Mouse (Mus musculus): ENCODE measurements around the gene Slc2a1. TPM values are rescaled to one million over a fixed set of nuclear protein-coding genes. Genes with fewer than 3 reads are reported as not detected.
A peak's percentile ranks its signal among the peaks of the same experiment; 100 is the strongest.

Slc2a1 gene
- polyA plus RNA-seq, 1 experiment from 2014 or later, result 78.8 TPM

GRCm38 (mm10) chr4:119137313-119137712 is 28.8 kb downstream of the Slc2a1 start:
- Histone ChIP-seq H3K9ac (replicated peaks) (no peak overlapping the region), H3K36me3 (peaks cover 40% of the 10 kb centered on the region), H3K27ac (replicated peaks) (no peak overlapping the region), H3K27me3 (replicated peaks) (no peaks in the 10 kb centered on the region), H3K4me1 (peaks cover 18% of the 10 kb centered on the region), H3K4me2 (no peak overlapping the region), H3K9me3 (replicated peaks) (no peaks in the 10 kb centered on the region), H3K4me3 (replicated peaks) (no peak overlapping the region)
- ATAC-seq (ENCODE audit: low FRiP score), result no peak
- WGBS, result 53% methylated on average over 8 of the region's 8 CpGs

DNA sequence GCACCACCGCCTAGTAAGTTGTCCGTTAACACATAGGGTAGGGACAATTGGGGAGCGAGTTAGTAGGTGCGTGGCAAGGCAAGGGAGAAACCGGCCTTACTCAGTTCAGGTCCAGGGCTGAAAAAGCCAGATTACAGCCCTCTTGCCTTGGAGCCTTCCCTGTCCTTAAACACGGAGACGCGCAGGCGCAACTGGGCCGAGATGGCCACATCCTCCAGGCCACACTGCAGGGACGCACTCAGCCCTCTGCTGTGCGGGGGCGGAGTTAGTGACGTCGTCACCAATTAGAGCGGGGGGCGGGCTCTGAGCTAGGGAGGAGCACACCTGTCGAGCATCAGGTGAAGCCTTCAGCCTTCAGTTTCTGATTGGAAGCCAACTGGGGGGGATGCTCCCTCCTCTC is 29.7 kb downstream of the Slc2a1 start:
- Histone ChIP-seq H3K36me3 (peaks cover 31% of the 10 kb centered on the region), H3K27ac (replicated peaks) (peak overlapping the region; percentile 56), H3K27me3 (replicated peaks) (no peaks in the 10 kb centered on the region), H3K4me1 (peaks cover 19% of the 10 kb centered on the region), H3K4me3 (replicated peaks) (peak overlapping the region; percentile 28), H3K9me3 (replicated peaks) (no peaks in the 10 kb centered on the region), H3K4me2 (peak overlapping the region; percentile 64), H3K9ac (replicated peaks) (peak overlapping the region; percentile 35)
- WGBS, result 15% methylated on average over 18 of the region's 18 CpGs
- ATAC-seq (ENCODE audit: low FRiP score), result peak; percentile 94

DNA sequence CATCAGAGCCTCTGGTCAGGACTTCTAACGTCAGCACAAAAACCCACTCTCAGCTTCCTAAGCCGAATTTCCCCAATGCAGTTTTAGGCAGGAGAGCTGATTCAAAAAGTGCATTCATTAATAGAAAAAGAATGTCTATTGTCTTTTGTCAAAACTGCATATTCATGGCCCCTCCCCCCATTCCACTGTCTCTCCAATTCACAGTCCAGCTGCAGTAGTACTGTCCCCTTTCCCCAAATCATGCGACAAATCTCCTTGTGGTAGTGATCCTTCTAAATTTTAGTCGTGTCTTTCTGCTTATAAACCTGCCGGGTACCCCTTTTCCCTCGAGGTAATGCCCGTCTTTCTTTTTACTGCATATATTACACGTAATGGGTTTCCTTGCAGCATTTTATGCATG is 30.3 kb downstream of the Slc2a1 start:
- WGBS, result 46% methylated on average over 8 of the region's 8 CpGs
- H3K9ac ChIP-seq (replicated peaks), result 0 out of 2 replicates have a peak overlapping the region, but pooled peaks have one; percentile 35
- no peaks in the 10 kb centered on the region for H3K27me3 ChIP-seq (replicated peaks)
- H3K4me1 ChIP-seq, result peaks cover 19% of the 10 kb centered on the region
- ATAC-seq (ENCODE audit: low FRiP score), result peak; percentile 18; the same call in 1 of the 2 replicates
- H3K9me3 ChIP-seq (replicated peaks), result no peaks in the 10 kb centered on the region
- H3K4me3 ChIP-seq (replicated peaks), result peak overlapping the region; percentile 28
- H3K4me2 ChIP-seq, result peak overlapping the region; percentile 64
- peak overlapping the region; percentile 46; the same call in 1 of the 2 replicates for H3K27ac ChIP-seq (replicated peaks)
- H3K36me3 ChIP-seq, result peaks cover 26% of the 10 kb centered on the region

GRCm38 (mm10) chr4:119140126-119140525 is 31.6 kb downstream of the Slc2a1 start:
- Histone ChIP-seq H3K27ac (replicated peaks) (no peak overlapping the region), H3K4me3 (replicated peaks) (no peak overlapping the region), H3K4me2 (no peak overlapping the region), H3K9ac (replicated peaks) (no peak overlapping the region), H3K9me3 (replicated peaks) (no peaks in the 10 kb centered on the region), H3K36me3 (peaks cover 13% of the 10 kb centered on the region), H3K27me3 (replicated peaks) (no peaks in the 10 kb centered on the region), H3K4me1 (peaks cover 19% of the 10 kb centered on the region)
- 42% methylated on average over 3 of the region's 3 CpGs for WGBS
- no peak for ATAC-seq (ENCODE audit: low FRiP score)

DNA sequence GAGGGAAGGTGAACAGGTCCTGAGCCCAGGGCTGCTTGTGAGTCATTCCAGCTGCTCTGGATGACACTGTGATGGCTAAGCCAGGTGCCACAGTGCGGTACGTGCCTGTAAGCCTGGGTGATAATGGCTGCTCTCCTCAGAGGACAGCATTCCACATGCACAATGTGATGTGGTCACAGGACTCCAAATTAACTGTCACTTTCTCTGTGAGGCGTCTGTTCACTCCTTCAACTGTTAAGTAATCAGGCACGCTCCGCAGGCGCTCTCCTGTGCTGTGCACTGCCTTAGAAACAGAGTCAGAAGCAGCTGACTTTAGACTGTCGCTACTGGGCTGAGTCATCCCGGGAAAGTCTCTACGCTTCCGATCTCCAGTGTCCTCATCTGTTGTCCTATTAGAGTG is 32.7 kb downstream of the Slc2a1 start:
- no peaks in the 10 kb centered on the region for H3K9me3 ChIP-seq (replicated peaks)
- 42% methylated on average over 10 of the region's 10 CpGs for WGBS

DNA sequence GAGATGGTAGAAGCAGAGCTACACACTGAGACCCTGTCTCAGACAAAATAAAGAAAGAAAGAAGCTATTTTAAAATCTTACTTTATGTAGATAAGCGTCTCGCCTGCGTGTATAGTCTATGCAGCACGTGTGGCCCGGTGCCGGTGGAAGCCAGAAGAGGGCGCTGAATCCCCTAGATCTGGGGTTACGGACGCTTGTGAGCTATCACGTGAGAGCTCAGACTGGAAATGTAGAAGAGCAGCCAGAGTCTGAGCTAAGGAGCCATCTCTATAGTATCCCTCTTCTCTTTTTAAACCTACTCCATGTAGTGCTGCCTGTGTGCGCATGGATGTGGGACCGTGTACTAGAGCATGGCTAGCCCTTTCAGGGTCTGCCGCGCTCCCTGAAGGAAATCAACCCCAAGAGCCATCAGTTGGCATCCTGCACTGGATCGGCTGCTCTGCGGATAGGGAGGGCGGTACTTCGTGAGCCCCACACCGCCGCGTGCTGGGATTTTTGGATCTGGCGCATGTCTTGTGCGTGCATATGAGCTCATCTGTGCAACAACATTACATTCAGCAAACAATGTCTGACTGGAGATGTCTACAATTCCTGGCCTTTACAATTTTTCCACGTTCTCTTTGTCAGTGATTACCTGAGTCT is 33.8 kb downstream of the Slc2a1 start:
- H3K9ac ChIP-seq (replicated peaks), result no peak overlapping the region
- H3K36me3 ChIP-seq, result no peaks in the 10 kb centered on the region
- H3K4me2 ChIP-seq, result peak overlapping the region; percentile 57
- peak; percentile 82 for ATAC-seq (ENCODE audit: low FRiP score)
- H3K27ac ChIP-seq (replicated peaks), result peak overlapping the region; percentile 78
- peak overlapping the region; percentile 31 for H3K4me3 ChIP-seq (replicated peaks)
- no peaks in the 10 kb centered on the region for H3K27me3 ChIP-seq (replicated peaks)
- peaks cover 19% of the 10 kb centered on the region for H3K4me1 ChIP-seq
- H3K9me3 ChIP-seq (replicated peaks), result no peaks in the 10 kb centered on the region
- 28% methylated on average over 24 of the region's 24 CpGs for WGBS

More for the DNA sequence above, 32.7 kb downstream of the Slc2a1 start:
- H3K4me3 ChIP-seq (replicated peaks), result no peak overlapping the region
- no peak overlapping the region for H3K9ac ChIP-seq (replicated peaks)
- peaks cover 19% of the 10 kb centered on the region for H3K4me1 ChIP-seq
- no peak overlapping the region for H3K27ac ChIP-seq (replicated peaks)
- ATAC-seq (ENCODE audit: low FRiP score), result no peak
- H3K27me3 ChIP-seq (replicated peaks), result no peaks in the 10 kb centered on the region
- H3K36me3 ChIP-seq, result peaks cover 4% of the 10 kb centered on the region; the same call in 1 of the 2 replicates
- H3K4me2 ChIP-seq, result no peak overlapping the region

- H3K9ac ChIP-seq (replicated peaks), result no peak overlapping the region
- ATAC-seq (ENCODE audit: low FRiP score), result no peak
- no peak overlapping the region for H3K4me3 ChIP-seq (replicated peaks)
- no peak overlapping the region for H3K27ac ChIP-seq (replicated peaks)
- no peaks in the 10 kb centered on the region for H3K9me3 ChIP-seq (replicated peaks)
- H3K4me1 ChIP-seq, result 0 out of 2 replicates have a peak, but pooled peaks cover 3% of the 10 kb centered on the region
- no peak overlapping the region for H3K4me2 ChIP-seq
- no peaks in the 10 kb centered on the region for H3K36me3 ChIP-seq
- WGBS, result 92% methylated on average over 7 of the region's 7 CpGs
- no peaks in the 10 kb centered on the region for H3K27me3 ChIP-seq (replicated peaks)
Measured at GRCm38 (mm10) chr4:119146816-119147215, 38.3 kb downstream of the Slc2a1 start.

DNA sequence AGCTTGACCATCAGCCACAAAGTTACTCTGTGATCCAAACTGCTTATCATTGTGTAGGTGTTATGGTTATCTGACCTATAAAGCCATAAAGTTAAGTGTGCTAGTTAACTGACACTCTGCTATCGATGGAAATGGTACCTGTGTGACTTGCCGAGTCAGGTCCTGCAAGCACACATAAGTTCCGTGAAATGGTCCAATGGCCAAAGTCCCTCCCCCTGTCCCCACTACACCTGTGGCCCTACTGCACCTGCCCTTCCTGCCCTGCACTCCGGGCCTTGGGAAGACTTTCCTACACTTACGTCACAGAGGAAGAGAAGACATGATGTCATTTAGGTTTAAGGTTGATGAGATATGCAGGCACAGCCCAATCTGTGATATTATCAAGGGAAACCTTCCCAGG is 38.8 kb downstream of the Slc2a1 start:
- Histone ChIP-seq H3K9me3 (replicated peaks) (no peaks in the 10 kb centered on the region), H3K36me3 (no peaks in the 10 kb centered on the region), H3K9ac (replicated peaks) (no peak overlapping the region), H3K4me3 (replicated peaks) (no peak overlapping the region), H3K4me1 (0 out of 2 replicates have a peak, but pooled peaks cover 2% of the 10 kb centered on the region), H3K4me2 (no peak overlapping the region), H3K27ac (replicated peaks) (no peak overlapping the region), H3K27me3 (replicated peaks) (no peaks in the 10 kb centered on the region)
- ATAC-seq (ENCODE audit: low FRiP score), result no peak
- 88% methylated on average over 5 of the region's 5 CpGs for WGBS

GRCm38 (mm10) chr4:119148741-119149140 is 40.2 kb downstream of the Slc2a1 start:
- H3K4me3 ChIP-seq (replicated peaks), result no peak overlapping the region
- no peak overlapping the region for H3K4me2 ChIP-seq
- H3K4me1 ChIP-seq, result no peaks in the 10 kb centered on the region
- H3K27me3 ChIP-seq (replicated peaks), result no peaks in the 10 kb centered on the region
- no peaks in the 10 kb centered on the region for H3K9me3 ChIP-seq (replicated peaks)
- H3K9ac ChIP-seq (replicated peaks), result no peak overlapping the region
- WGBS, result 88% methylated on average over 11 of the region's 11 CpGs
- no peak for ATAC-seq (ENCODE audit: low FRiP score)
- H3K36me3 ChIP-seq, result no peaks in the 10 kb centered on the region
- H3K27ac ChIP-seq (replicated peaks), result no peak overlapping the region

DNA sequence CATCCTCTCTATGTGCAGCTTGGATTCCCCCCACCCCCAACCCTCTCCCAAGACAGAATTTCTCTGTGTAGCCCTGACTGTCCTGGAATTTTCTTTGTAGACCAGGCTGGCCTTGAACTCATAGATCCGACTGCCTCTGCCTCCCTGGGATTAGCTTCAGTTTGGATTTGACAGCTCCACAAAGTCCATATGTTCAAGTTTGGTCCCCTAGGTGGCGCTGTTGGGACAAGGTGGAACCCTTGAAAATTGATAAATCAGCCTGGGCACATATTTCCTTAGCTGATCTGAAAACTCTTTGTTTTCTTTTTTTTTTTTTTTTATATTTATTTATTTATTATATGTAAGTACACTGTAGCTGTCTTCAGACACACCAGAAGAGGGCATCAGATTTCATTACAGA is 48.7 kb downstream of the Slc2a1 start:
- no peak for ATAC-seq (ENCODE audit: low FRiP score)
- WGBS, result 32% methylated on average over 2 of the region's 2 CpGs
- no peaks in the 10 kb centered on the region for H3K27me3 ChIP-seq (replicated peaks)

DNA sequence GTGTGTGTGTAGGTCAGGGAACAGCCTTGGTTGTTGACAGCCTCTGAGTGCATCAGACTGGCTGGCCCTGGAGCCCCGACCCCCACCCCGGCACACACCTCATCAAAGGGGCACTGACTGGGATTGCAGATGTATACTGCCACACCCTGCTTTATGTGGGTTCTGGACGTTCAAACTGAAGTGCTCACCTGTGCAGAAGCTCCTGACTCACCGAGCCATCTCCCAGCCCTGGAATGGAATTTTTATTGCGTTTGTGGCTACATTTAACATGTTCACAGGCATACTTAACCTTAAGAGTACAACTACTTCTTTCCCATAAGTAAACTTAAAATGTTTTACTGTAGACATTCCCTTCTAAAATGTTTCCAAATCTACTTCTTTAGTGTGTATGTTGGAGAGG is 49.4 kb downstream of the Slc2a1 start:
- no peak overlapping the region for H3K4me2 ChIP-seq
- H3K9me3 ChIP-seq (replicated peaks), result no peaks in the 10 kb centered on the region
- ATAC-seq (ENCODE audit: low FRiP score), result no peak
- H3K4me1 ChIP-seq, result no peaks in the 10 kb centered on the region
- no peak overlapping the region for H3K9ac ChIP-seq (replicated peaks)
- H3K27ac ChIP-seq (replicated peaks), result no peak overlapping the region
- WGBS, result 82% methylated on average over 5 of the region's 5 CpGs
- H3K27me3 ChIP-seq (replicated peaks), result no peaks in the 10 kb centered on the region
- no peaks in the 10 kb centered on the region for H3K36me3 ChIP-seq
- H3K4me3 ChIP-seq (replicated peaks), result no peak overlapping the region

More for the DNA sequence above, 48.7 kb downstream of the Slc2a1 start:
- Histone ChIP-seq H3K4me3 (replicated peaks) (no peak overlapping the region), H3K9ac (replicated peaks) (no peak overlapping the region), H3K27ac (replicated peaks) (no peak overlapping the region), H3K4me2 (no peak overlapping the region), H3K36me3 (no peaks in the 10 kb centered on the region), H3K9me3 (replicated peaks) (no peaks in the 10 kb centered on the region), H3K4me1 (no peaks in the 10 kb centered on the region)

- no peak for ATAC-seq (ENCODE audit: low FRiP score)
- no peak overlapping the region for H3K27ac ChIP-seq (replicated peaks)
- no peaks in the 10 kb centered on the region for H3K36me3 ChIP-seq
- H3K4me2 ChIP-seq, result no peak overlapping the region
- H3K9me3 ChIP-seq (replicated peaks), result no peaks in the 10 kb centered on the region
- no peaks in the 10 kb centered on the region for H3K27me3 ChIP-seq (replicated peaks)
- H3K9ac ChIP-seq (replicated peaks), result no peak overlapping the region
- WGBS, result 72% methylated on average over 3 of the region's 3 CpGs
- H3K4me3 ChIP-seq (replicated peaks), result no peak overlapping the region
- H3K4me1 ChIP-seq, result no peaks in the 10 kb centered on the region
Measured at GRCm38 (mm10) chr4:119161358-119161757, 52.8 kb downstream of the Slc2a1 start.

Measured in neural tube, embryonic 15.5 days (tissue).